Mouse (Mus musculus): ENCODE data around the gene Tmem230.
A peak's percentile ranks its signal among the peaks of the same experiment; 100 is the strongest.
"Not testable (repeated sequence)": the region's sequence is repeated elsewhere in the genome, so short reads cannot be mapped to it uniquely, and the experiment has no call there.

Gene Tmem230

DNA sequence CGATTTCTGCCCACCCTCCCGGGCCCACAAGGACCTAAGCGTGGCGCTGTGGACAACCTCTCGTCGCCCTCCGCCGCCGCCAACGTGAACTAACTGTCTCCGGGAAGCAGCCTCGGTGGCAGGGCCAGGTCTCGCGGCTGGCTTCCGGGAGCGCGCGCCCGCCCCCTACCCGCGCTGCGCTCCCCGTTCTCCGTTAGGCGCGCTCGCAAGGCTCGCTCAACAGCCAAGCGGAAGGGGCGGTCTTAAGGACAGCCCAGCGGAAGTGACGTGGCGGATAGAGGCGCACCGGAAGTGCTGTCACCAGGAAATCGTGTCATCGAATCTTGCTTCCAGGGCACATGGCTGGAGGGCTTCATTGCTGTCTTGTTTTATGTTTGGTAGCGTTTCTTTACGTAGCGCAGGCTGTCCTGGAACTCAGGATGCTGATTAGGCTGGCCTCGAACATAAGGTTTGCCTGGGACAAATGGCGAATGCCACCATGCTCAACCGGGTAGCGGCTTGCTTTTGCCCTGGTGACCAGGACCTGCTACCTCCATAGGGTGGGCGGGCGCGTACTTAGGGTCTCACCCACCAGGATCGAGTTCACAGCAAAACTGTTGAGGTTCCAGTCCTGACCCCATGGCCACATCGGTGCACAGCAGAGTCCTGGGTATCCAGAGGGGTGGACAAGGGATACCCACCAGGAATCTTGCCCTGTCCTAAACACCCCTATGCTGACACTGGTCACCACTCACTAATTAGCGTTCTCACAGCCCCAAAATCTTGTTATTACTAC, at the start of gene Tmem230:
TSS of gene Tmem230 (minus strand) at position 269 of the 775 bp plus-strand sequence.
- peak; percentile 95 for DNase-seq

DNA sequence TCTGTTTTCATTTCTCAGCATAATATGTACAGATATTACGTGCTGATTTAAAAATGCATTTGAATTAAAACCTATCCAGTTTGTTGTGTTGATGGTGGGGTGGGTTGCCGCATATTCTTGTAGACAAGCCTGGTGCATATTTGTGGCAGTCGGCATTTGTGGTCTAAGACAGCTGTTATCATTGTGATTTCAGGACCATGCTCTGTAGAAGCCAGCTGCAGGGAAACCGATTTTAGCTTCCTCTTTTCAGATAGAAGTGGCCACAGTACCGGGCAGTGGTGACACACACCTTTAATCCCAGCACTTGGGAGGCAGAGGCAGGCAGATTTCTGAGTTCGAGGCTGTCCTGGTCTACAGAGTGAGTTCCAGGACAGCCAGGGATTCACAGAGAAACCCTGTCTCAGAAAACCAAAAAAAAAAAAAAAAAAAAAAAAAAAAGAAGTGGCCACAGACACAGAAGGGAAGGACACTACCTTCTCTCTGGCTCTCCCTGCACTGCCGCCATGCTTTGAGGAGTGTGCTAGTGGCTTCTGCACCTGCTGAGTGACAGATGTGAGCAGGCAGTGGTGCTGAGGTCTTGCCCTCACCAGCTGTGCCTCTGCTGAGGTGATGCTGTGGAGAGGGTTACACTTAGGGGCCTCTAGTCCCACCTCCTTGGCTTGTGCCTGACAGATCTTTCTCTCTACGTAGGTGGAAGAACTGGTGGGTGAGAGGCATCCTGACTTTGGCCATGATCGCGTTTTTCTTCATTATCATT, 46.3 kb upstream of the Tmem230 start:
- DNase-seq: no peak

DNA sequence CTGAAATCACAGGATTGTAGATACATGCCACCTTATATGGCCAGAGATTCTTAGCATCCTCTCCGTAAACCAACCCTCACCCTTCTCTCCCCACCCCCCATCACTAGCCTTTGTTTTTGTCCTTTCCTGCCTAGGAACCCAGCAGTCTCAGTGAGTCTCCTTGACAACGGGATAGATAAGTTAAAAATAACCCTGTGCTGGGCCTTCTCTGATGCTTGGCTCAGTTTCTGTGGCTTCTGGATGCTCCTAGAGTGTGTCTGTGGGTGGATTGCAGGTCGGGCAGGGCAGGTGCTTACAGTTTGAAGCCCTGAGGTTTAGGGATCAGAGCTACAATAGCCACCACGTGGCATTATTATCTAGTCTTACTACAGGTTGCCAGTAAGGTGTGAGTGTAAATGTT, 44.5 kb upstream of the Tmem230 start:
- DNase-seq: no peak

DNA sequence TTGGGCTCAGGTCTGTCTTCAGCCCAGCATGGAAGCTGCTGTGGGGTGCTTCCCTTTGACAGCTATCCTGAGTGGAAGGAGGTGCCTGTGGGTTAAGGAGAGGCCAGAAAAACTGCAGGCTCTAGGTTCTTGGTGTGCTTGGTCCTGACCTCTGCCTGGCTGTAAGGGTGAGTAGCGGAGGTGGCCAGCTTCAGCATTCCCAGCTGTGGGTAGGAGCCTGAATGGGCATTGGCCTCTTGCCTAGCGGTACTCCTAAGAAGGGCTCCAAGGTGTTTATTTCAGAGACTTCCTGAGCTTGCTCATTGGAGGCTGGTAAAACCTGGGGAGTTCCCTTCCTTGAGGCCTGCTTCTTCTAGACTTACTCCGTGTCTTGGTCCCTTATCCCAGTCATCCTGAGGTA, 43.7 kb upstream of the Tmem230 start:
- peak; percentile 49 for DNase-seq

DNA sequence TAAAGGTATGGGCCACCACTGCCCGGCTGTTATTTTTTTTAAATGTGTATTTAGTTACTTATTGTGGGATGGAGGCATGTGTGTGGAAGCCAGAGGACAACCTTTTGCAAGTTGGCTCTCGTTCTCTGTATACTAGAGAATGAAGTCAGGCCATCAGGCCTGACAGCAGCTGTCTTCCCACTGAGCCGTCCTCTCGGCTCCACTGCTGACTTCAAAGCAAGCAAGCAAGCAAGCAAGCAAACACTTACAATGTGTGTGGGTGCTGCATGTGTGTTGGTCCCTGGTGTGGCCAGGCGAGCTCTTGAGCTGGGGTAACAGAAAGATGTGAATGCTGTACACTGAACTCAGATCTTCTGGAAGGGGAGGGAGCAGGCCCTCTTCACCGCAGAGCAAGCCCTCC, 43.2 kb upstream of the Tmem230 start:
- no peak for DNase-seq

DNA sequence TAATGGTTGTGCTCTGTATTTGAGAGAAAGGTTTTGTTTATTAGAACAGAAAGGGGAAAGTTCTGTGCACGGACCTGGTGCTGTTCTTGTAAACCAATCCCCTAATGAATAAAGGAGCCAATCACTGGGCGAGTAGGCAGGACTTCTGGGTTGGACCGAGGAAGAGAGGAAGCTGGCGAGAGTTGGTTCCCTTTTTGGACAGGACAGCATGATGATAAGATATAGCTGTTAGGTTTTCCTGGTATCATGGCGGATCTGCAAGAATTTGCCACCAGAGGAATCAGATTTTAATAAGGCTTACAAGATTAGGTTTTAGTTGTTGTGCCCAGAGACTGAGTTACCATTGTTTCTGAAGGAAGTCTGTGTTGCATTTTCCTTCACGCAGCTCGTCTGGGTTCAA, 41.6 kb upstream of the Tmem230 start:
- not testable (repeated sequence) for DNase-seq

DNA sequence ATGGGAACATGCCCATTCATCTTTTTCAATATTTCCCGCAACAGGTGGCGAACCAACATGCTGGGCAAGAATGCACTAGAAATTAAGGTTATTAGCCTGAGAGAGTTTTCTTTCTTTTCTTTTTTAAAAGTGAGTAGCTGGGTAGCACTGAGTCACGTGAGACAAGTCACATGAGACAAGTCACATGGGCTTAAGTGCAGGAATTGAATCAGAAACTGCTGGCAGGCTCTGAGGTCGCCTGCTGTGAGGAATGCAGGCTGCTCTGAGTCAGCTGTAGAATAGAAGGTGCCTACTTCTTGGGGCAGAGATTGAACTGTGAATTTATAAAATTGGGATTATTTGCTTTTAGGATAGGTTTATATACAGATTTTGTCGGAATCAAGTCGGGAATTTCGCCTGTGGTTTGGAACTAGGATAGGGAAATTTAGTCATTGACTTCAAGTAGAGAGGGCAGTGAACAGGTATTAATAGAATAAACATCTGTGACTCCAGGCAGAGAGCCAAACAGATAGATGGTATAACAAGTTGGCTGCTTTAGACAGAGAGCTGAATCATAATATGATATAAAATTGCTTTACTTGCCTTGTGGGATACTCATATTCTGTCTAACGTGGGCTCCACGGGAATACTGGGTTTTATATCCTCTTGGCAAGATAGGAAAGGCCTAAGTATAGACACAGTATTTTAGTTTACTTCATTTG, 38.9 kb upstream of the Tmem230 start:
- no peak for DNase-seq

DNA sequence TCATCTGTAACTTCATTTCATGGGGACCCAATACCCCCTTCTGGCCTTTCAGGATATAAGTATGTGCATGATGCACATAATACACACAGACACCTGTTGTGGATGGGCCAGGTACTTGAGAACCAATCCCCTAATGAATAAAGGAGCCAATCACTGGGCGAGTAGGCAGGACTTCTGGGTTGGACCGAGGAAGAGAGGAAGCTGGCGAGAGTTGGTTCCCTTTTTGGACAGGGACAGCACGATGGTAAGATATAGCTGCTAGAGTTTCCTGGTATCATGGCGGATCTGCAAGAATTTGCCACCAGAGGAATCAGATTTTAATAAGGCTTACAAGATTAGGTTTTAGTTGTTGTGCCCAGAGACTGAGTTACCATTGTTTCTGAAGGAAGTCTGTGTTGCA, 38.1 kb upstream of the Tmem230 start:
- not testable (repeated sequence) for DNase-seq

DNA sequence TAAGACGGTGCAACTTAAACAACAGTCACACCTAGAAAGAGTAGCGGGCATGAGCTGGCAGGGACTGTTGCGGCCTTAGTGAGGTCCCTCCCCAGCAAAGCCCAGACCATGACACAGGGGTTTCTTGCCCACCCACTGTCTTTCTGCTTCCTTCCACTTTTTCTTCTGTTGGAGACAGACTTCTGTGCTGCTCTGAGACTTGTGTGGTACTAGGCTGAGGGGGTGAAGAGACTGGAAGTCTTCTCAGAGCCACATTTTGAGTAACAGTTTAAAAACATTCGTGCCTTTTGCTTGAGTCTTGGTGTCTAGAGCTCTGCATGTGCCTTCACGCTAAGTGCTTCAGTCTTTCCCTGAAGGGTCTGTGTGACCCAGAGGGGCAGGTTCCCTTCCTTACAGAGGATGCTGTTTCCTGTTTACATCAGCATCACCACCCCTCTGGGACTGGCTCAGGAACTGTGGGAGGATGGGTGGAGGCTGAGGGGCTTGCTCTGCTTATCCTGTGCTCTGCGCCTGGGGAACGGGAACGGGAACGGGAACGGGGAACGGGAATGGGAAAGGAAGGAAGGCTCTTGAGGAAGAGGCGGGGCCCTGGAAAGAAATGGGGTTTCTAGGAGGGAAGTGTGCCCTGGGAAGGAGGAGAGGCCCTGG, 37.0 kb upstream of the Tmem230 start:
- DNase-seq: peak; percentile 55

DNA sequence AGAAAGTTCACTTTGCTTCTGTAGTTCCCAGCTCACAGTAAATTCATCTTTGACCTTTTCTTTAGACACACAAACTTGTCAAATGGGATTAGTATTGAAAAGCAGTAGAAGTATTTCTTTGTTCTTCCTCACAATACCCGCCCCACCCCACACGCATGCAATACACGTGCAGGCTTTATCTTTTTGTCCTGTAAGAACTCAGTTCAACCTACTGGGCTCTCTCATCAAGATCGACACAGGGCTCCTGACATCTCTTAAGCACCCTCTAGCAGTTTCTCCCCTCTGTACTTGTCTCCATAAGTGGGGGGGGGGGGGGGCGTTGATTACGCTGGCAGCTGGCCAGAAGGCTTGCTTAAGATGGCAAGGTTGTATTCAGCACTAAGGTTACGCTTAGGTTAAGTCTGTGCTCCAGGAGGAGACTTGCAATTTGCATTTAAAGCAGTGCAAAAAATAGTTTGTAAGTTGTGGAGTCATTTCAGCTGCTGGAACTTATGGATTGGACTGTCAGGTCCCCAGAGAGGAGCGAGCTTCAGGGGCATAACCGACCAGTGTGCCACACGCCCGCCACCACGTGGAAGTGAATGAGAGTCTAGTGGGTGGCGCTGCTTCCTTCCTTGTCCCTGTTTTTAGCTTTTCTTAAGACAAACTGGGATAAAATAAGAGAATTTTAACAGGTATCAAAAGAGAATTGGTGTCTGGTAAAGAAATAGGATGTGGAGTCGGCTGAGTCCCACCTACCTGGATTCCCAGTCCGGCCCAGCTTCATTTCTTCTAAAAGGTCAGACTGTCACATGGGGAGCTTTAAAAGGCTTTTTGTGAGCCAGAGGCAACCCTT, 35.8 kb upstream of the Tmem230 start:
- no peak for DNase-seq

DNA sequence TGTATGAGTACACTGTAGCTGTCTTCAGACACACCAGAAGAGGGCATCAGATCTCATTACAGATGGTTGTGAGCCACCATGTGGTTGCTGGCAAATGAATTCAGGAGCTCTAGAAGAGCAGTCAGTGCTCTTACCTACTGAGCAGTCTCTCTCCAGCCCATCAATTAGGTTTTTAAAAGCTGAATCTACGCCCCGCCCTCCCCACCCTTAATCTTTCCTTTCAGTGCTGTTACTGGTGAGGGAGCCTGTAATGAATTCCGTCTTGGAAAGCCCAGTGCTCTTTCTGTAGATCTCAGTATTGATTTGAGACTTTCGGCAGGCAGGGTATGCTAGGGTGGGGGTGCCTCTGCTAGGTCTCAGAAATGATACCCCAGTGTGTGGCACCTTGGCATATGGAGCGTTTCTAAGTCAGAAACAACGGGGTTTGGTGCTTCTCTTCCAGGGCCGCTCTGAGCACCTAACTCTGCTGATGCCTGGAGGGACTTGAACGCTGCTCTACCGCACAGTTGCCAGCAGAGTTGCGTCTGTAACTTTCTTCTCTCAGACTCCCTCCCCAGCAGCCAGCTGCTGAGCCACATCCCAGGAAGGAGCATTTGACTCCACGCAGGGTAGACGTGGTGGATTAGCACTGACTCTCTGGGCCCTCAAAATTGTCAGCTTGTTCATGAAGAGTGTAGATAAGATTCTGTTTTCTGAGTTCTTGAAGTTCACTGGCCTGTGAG, 35.0 kb upstream of the Tmem230 start:
- no peak for DNase-seq

DNA sequence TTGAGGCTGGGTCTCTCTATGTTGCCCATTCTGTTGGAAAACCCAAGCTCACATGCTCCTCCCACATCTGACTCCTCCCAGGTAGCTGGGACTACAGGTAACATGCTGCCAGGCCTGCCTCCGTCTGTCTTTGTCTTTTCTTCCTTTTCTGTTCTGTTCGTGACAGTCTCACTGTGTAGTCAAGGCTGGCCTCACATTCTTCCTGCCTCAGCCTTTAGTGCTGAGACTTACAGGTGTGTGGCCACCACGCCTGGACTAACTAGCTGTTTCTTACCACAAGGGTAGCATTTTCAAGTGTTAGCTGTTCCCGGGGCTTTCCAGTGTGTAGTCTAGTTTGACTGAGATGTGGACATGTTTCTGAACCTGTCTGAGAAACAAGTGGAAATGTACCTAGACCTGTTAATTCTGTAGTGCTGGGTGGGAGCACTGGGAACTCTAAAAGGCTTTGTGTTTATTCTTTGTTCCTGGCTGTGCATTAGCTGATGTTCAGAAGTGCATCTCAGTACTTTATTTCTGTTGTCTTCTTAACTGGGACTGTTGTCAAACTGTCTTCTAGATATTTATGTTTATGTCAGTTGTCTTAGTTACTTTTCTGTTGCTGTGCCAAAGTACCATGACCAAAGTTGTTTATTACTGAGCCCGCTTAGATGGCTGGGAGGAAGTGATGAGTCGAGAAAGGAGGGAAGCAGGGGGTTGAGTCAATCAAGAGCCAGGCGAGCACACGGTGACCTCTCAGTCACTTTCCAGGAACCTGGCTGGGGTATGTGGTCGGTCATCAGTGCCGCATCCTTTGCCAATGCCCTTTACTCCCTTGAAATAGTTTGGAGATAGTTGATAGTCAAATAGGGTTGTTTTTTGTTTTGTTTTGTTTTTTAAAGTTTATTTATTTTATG, 34.2 kb upstream of the Tmem230 start:
- DNase-seq: no peak

DNA sequence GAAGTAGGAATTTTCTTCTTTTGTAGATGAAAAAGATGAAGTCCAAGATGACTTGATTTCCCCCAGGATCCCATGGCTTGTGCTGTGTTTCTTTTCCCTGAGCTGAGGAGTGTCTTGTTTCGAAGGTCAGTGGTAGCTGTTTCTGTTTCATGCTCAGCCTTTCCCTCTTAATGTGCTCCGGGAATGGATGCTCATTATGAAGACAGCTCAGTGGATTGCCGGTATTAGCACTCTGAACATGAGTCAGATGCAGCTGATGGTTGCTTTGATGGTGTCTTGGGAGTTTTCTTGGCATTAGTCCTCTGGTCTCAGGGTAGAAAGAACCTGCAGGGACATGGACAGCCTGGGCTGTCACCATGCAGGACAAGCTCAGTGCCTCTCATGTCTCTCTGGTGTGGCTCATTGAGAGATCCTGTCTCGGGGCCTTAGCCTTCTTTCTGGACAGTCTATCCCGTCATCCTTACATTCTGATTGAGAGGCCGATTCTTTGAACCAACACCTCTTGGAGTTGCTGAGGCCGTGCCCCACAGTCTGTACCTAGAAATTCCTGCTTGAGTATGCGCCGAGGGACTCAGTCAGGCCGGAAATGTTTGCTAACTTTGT, 33.0 kb upstream of the Tmem230 start:
- DNase-seq: no peak

DNA sequence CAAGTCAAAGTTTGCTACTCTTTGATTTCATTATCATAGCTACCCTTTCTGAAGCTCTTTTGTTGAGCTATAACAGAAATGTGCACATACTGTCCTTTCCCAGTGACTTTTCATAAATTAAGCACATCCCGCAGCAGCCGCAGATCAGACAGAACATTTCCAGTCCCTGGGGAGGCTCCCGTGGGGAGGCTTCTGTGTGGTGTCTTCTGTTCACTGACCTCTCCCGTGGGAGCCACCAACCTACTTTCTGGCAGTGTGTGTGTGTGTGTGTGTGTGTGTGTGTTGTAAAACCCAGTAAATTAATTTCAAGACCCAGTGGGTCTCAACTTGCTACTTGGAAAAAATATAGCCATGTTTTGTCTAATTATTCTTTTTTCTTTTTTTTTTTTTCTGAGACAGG, 32.4 kb upstream of the Tmem230 start:
- DNase-seq: no peak

DNA sequence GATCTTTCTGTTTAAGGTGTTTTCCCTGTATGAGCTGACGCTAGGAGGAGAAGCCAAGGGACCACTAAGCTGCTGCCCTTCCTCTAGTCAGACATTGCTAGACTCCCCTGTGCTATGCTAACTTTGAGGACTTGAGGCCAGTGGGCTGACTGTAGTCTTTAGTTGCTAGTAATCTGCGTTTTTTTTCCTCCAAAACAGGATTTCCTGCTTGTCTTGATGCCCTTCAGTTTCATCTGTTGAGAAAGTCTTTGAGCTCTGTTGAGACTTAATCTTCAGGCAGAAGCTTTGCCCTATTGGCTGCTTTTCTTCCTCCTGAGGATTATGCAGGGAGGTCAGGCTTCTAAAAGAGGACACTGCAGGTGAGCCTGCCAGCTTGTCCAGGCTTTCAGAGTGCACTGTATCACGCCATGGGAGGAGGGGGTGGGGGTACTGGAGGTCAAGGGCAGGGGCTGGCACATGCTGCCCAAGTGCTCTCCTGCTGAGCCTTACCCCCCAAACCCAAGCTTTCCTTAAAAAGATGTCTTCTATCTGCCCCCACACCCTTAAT, 31.8 kb upstream of the Tmem230 start:
- DNase-seq: no peak

DNA sequence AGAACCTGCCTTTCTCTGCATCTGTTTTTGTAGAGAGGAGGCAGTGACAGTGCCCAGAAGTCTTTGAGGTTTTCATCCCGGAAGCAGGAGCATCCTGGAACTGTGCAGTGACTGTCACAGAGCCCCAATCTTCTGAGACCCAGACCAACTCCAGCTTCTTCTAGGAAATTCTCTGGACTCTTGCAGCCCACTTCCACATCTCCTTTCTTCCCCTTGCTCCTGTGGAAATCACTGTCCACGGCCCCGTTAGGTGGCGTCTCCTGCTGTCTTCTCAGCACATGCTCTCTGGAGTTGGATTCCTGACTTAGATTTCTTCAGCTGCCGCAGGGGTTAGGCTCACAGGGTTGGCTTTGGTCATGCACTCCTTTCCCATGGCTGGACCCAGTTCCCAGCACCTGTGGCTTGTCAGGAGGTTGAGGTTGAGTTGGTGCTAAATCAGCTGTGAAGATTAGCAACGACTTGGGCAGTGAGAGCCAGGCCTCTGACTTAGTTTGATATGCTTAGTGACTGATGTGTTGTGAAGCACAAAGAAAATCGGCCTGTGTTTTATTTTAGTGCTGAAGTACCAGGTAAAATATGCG, 30.8 kb upstream of the Tmem230 start:
- DNase-seq: no peak

DNA sequence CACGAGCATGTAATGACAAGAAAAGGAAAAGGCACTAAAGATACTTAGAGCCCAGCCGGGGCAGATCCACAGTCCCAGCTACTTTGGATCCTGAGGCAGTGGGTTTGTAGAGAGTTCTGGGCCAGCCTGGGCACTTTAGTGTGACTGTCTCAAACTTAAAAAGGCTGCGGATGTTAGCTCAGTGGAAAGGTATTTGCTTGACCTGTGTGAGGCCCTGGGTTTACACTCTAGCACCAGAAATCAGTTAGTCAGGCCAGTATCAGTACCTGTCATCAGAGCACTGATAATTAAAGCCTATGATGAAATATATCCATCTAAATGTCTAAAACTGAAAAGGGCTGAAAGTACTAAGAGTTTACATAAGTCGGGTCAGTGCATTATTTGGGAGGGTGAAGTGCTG, 28.6 kb upstream of the Tmem230 start:
- DNase-seq: no peak

DNA sequence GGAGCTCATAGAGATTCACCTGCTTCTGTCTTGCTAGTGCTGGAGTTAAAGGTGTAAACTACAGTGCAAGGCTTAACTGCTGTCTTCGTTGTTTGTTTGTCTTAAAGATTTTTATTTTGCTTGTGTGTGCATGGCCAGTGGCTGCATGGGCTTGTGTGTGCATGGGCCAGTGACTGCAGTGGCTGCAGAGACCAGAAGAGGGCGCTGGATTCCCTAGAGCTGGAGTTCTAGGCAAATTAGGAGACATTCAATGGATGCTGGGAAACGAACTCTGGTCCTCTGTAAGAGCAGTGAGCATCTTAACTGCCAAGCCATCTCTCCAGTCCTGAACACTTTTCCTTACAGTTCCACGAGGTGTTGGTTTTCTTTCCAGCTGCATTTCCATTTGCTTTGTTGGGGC, 27.9 kb upstream of the Tmem230 start:
- DNase-seq: no peak

DNA sequence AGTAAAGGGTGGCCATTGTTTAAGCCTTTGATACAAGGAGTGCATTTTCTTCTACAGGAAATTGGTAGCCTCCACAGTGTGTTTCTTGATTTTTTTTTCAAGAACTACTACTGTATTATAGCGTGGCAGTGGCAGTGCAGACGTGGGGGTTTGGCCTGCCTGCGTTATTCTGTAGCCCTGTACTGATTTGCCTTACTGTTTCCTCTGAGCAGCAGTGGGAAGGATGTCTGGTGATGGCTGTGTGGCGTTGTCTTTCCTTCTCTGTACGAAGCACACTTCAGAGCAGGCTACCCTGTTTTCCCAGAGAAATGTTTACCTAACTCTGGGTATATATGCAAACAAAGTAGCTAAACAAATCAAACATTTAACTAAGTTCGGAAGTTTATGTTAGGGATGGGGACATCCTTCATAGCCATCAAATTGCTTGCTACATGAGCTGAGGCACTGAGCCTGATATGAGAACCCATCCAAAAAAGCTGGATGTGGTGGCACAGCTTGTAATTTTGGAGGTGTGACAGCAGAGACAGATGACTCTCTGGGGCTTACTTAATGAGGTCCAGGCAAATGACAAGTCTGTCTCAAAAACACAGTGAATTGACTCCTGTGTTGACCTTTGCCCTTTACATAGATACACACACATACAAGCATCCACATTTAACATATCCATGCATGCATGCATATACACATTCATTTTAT, 25.2 kb upstream of the Tmem230 start:
- no peak for DNase-seq
